Mouse (Mus musculus): ENCODE data around the gene Cd244a.

- TF ChIP-seq ZC3H11A (IDR thresholded peaks at IDR 0.05; ENCODE audit: low read depth, low read length) = no peak
- TF ChIP-seq KAT2A (IDR thresholded peaks at IDR 0.05; ENCODE audit: insufficient replicate concordance, low read length) = no peak
- peak; percentile 30 to 60; a peak in 2 of 4 replicates for TF ChIP-seq CTCF (conservative IDR thresholded peaks at IDR 0.05 in 1 of 2, IDR thresholded peaks at IDR 0.05 in 1 of 2; ENCODE audit: low read depth in 2 of 2, low read length in 2 of 2)
- no peak for TF ChIP-seq MYC (IDR thresholded peaks at IDR 0.05; ENCODE audit: low read depth, low read length)
- no peak for TF ChIP-seq EP300 (IDR thresholded peaks at IDR 0.05; ENCODE audit: low read length)
These were observed 51.8 kb downstream of the Cd244a start for GRCm38 (mm10) chr1:171610781-171611180.

Measured in CH12.LX (cell line).